Mouse (Mus musculus) forebrain, embryonic 16.5 days (tissue): ENCODE measurements around the gene Iars2. TPM values are rescaled to one million over a fixed set of nuclear protein-coding genes. Genes with fewer than 3 reads are reported as not detected.
A peak's percentile ranks its signal among the peaks of the same experiment; 100 is the strongest.
"Not testable (repeated sequence)": the region's sequence is repeated elsewhere in the genome, so short reads cannot be mapped to it uniquely, and the experiment has no call there.

ENCODE experiments used
- ATAC-seq: fragments of 200-750 bp; cut with Nextera tagmentation; 2 replicates; pipeline ENCODE4 v1.8.0; 2017; ENCODE audit warnings: mild to moderate bottlenecking, moderate library complexity
- H3K27ac ChIP-seq: fragments of 300-500 bp; sonication (generic); 2 replicates; pipeline ENCODE4 v1.5.1; 2014; ENCODE audit warnings: low read length, control low read depth
- H3K27me3 ChIP-seq: fragments of 300-500 bp; sonication (generic); replicated peaks from 2 replicates; pipeline ENCODE4 v1.6.1; 2014; ENCODE audit warnings: low read length; ENCODE audit not compliant: control insufficient read depth, insufficient read depth
- H3K36me3 ChIP-seq: fragments of 300-500 bp; sonication (generic); 2 replicates; pipeline ENCODE4 v1.6.1; 2014; ENCODE audit not compliant: control insufficient read depth, insufficient read depth
- H3K4me1 ChIP-seq: fragments of 300-500 bp; sonication (generic); replicated peaks from 2 replicates; pipeline ENCODE4 v1.6.1; 2014; ENCODE audit warnings: low read length; ENCODE audit not compliant: control insufficient read depth, insufficient read depth
- H3K4me2 ChIP-seq: fragments of 300-500 bp; sonication (generic); 2 replicates; pipeline ENCODE4 v1.6.1; 2014; ENCODE audit warnings: mild to moderate bottlenecking, low read length, control low read depth
- H3K4me3 ChIP-seq: fragments of 300-500 bp; sonication (generic); replicated peaks from 2 replicates; pipeline ENCODE4 v1.5.1; 2014; ENCODE audit warnings: mild to moderate bottlenecking, low read length, control low read depth
- H3K9ac ChIP-seq: fragments of 300-500 bp; sonication (generic); replicated peaks from 2 replicates; pipeline ENCODE4 v1.6.1; 2014; ENCODE audit warnings: low read depth, low read length, control low read depth
- H3K9me3 ChIP-seq: fragments of 300-500 bp; sonication (generic); 2 replicates; pipeline ENCODE4 v1.6.1; 2016; ENCODE audit warnings: low read length; ENCODE audit not compliant: control insufficient read depth
- WGBS: fragments of 180-500 bp; shearing (Covaris S2); extraction: QIAGEN DNeasy Blood & Tissue Kit; methylation state at CpG from one replicate; pipeline ENCODE4 v1.1.7; 2014; 5-methylcytosine and 5-hydroxymethylcytosine counted together
- polyA plus RNA-seq: library from polyadenylated mRNA; unstranded; fragments of >200 nt; fragmentation: Nextera tagmentation; extraction: Ambion mirVana; gene quantifications from 2 replicates; pipeline ENCODE4 v1.2.1, GENCODE M21; 2015

Iars2 gene
- polyA plus RNA-seq, 1 experiment from 2014 or later: 18.2 TPM

- 66% methylated on average over 6 of the region's 6 CpGs for WGBS
- H3K36me3 ChIP-seq: peaks cover 6% of the 10 kb centered on the region
- ATAC-seq: no peak
Observed at GRCm38 (mm10) chr1:185335231-185335765, 6.1 kb upstream of the Iars2 start.

GRCm38 (mm10) chr1:185334136-185334535 lies 4.9 kb upstream of the Iars2 start:
- Histone ChIP-seq H3K9me3 (no peaks in the 10 kb centered on the region), H3K27me3 (no peaks in the 10 kb centered on the region), H3K4me3 (no peak overlapping the region), H3K4me2 (no peak overlapping the region), H3K27ac (no peak overlapping the region), H3K36me3 (peaks cover 3% of the 10 kb centered on the region; the same call in 1 of the 2 replicates), H3K4me1 (peaks cover 21% of the 10 kb centered on the region), H3K9ac (no peak overlapping the region)
- no peak for ATAC-seq
- WGBS: 72% methylated on average over 4 of the region's 4 CpGs

More at GRCm38 (mm10) chr1:185335231-185335765, 6.1 kb upstream of the Iars2 start:
- Histone ChIP-seq H3K27me3 (no peaks in the 10 kb centered on the region), H3K4me3 (no peak overlapping the region), H3K9ac (no peak overlapping the region), H3K27ac (no peak overlapping the region), H3K4me2 (no peak overlapping the region), H3K4me1 (peaks cover 16% of the 10 kb centered on the region), H3K9me3 (no peaks in the 10 kb centered on the region)

- WGBS: 93% methylated on average over 5 of the region's 5 CpGs
- Histone ChIP-seq H3K4me1 (peaks cover 21% of the 10 kb centered on the region), H3K36me3 (peaks cover 3% of the 10 kb centered on the region; the same call in 1 of the 2 replicates), H3K9me3 (no peaks in the 10 kb centered on the region), H3K4me2 (no peak overlapping the region), H3K27ac (no peak overlapping the region), H3K9ac (no peak overlapping the region), H3K4me3 (no peak overlapping the region), H3K27me3 (no peaks in the 10 kb centered on the region)
- no peak for ATAC-seq
Observed at GRCm38 (mm10) chr1:185333651-185334050, 4.5 kb upstream of the Iars2 start.

- H3K36me3 ChIP-seq: no peaks in the 10 kb centered on the region
- peak within 1 kb of the TSS; percentile 89 for H3K27ac ChIP-seq
- H3K4me1 ChIP-seq: peaks cover 26% of the 10 kb centered on the region
- no peaks in the 10 kb centered on the region for H3K9me3 ChIP-seq
- 0% methylated on average over 32 of the region's 32 CpGs for WGBS
- ATAC-seq: peak; percentile 84
- peak within 1 kb of the TSS; percentile 68 for H3K4me2 ChIP-seq
- H3K27me3 ChIP-seq: no peaks in the 10 kb centered on the region
- H3K9ac ChIP-seq: peak within 1 kb of the TSS; percentile 89
- H3K4me3 ChIP-seq: peak within 1 kb of the TSS; percentile 91
Observed at GRCm38 (mm10) chr1:185331983-185332430, 2.8 kb upstream of the Iars2 start, which contains the start of gene Bpnt1. Gene Bpnt1, plus strand, starts transcription at chr1:185332149.

- 47% methylated on average over 5 of the region's 5 CpGs for WGBS
- H3K27me3 ChIP-seq: no peaks in the 10 kb centered on the region
- no peak overlapping the region for H3K27ac ChIP-seq
- no peak for ATAC-seq
- H3K4me2 ChIP-seq: 0 out of 2 replicates have a peak overlapping the region, but pooled peaks have one; percentile 25
- H3K9me3 ChIP-seq: no peaks in the 10 kb centered on the region
- H3K9ac ChIP-seq: no peak overlapping the region
- H3K36me3 ChIP-seq: no peaks in the 10 kb centered on the region
- no peak overlapping the region for H3K4me3 ChIP-seq
- peaks cover 26% of the 10 kb centered on the region for H3K4me1 ChIP-seq
Observed at GRCm38 (mm10) chr1:185331364-185331763, 2.2 kb upstream of the Iars2 start.

GRCm38 (mm10) chr1:185329851-185330250 lies 655 bp upstream of the Iars2 start:
- Histone ChIP-seq H3K36me3 (peaks cover 5% of the 10 kb centered on the region), H3K9me3 (no peaks in the 10 kb centered on the region), H3K4me3 (no peak overlapping the region; the same call in 1 of the 2 replicates), H3K4me1 (peaks cover 24% of the 10 kb centered on the region), H3K4me2 (peak overlapping the region; percentile 74), H3K27ac (no peak overlapping the region), H3K27me3 (no peaks in the 10 kb centered on the region), H3K9ac (no peak overlapping the region)
- WGBS: 91% methylated on average over 8 of the region's 8 CpGs
- no peak for ATAC-seq

GRCm38 (mm10) chr1:185327754-185328345 lies 1.3 kb downstream of the Iars2 start:
- H3K4me2 ChIP-seq: peak overlapping the region; percentile 74; the same call in 1 of the 2 replicates
- not testable (repeated sequence) for H3K27ac ChIP-seq, ATAC-seq, H3K9me3 ChIP-seq, H3K36me3 ChIP-seq, H3K27me3 ChIP-seq, H3K9ac ChIP-seq, H3K4me3 ChIP-seq
- 66% methylated on average over 3 of the region's 3 CpGs for WGBS
- peaks cover 14% of the 10 kb centered on the region for H3K4me1 ChIP-seq

- H3K27ac ChIP-seq: no peak overlapping the region
- 81% methylated on average over 16 of the region's 16 CpGs for WGBS
- H3K36me3 ChIP-seq: peaks cover 25% of the 10 kb centered on the region
- no peak overlapping the region for H3K4me3 ChIP-seq
- no peak overlapping the region for H3K9ac ChIP-seq
- H3K27me3 ChIP-seq: no peaks in the 10 kb centered on the region
- no peaks in the 10 kb centered on the region for H3K4me1 ChIP-seq
- no peaks in the 10 kb centered on the region for H3K9me3 ChIP-seq
- H3K4me2 ChIP-seq: no peak overlapping the region
- ATAC-seq: no peak
Observed at GRCm38 (mm10) chr1:185315846-185316568, 13.2 kb downstream of the Iars2 start.

- Histone ChIP-seq H3K9ac (no peak overlapping the region), H3K4me1 (no peaks in the 10 kb centered on the region), H3K36me3 (peaks cover 17% of the 10 kb centered on the region), H3K27ac (no peak overlapping the region), H3K9me3 (no peaks in the 10 kb centered on the region), H3K4me3 (no peak overlapping the region), H3K27me3 (no peaks in the 10 kb centered on the region), H3K4me2 (no peak overlapping the region)
- 94% methylated on average over 4 of the region's 4 CpGs for WGBS
- ATAC-seq: no peak
Observed at GRCm38 (mm10) chr1:185314546-185314945, 14.7 kb downstream of the Iars2 start.
